ENCODE assay signal across 12 mouse cellular contexts in the genomic region with DNA sequence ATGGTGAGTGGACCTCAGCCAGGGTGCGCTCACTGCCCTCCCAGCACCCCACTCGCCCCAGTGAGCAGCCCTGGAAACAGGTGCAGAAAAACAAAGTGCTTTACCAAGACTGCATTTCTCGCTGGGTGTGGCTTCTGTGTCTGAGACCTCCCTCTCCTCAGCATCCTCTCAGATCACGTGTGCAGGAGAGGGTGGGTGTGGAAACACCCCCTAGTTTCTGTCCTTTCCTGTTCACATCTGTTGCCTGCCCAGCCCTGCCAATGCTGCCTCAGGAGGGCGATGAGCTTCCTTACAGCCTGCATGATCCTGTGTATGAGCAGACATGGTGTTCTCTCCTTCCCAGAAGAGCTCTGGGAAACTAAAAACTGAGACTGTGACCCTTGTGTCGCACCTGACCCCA. TPM values are rescaled to one million over a fixed set of nuclear protein-coding genes. Genes with fewer than 3 reads are reported as not detected.
DNase-seq lines count a peak whose midpoint lies in the region; ATAC-seq and TF ChIP-seq lines count a peak whose summit lies in the region.
"Had no signal": no experiment of that assay in that cellular context is flagged by ENCODE, and none has a peak within 500 bp of the region (broad histone marks: within the 10 kb centered on the region; RNA-seq: fewer than 3 reads in every experiment).

No protein-coding gene starts in this region.

- no peak overlapping the region for H3K4me3 ChIP-seq in hindbrain, postnatal 0 days (ENCODE audit: low read length)
- H3K4me3 ChIP-seq in hindbrain, embryonic 14.5 days (replicated peaks; ENCODE audit: low read length): no peak overlapping the region
- H3K4me3 ChIP-seq in stomach, embryonic 15.5 days (replicated peaks): no peak overlapping the region
- H3K4me3 ChIP-seq: forebrain, embryonic 13.5 days; heart, embryonic 10.5 days had no signal

- ATAC-seq in hindbrain, postnatal 0 days: peak; percentile 41; the same call in 1 of the 2 replicates
- no peak for ATAC-seq in hindbrain, embryonic 14.5 days (ENCODE audit: low FRiP score)
- peak; percentile 38 for ATAC-seq in CD4-positive, CD25-positive, alpha-beta regulatory T cell, adult 4 months
- no peak for ATAC-seq in stomach, embryonic 15.5 days (ENCODE audit: insufficient read depth, low FRiP score, low read depth)
- ATAC-seq: forebrain, embryonic 13.5 days; liver, postnatal 0 days had no signal

- no peaks in the 10 kb centered on the region for H3K4me1 ChIP-seq in hindbrain, postnatal 0 days (ENCODE audit: insufficient read depth, low read length)
- H3K4me1 ChIP-seq in hindbrain, embryonic 14.5 days (replicated peaks; ENCODE audit: control insufficient read depth, insufficient read depth, low read length): no peaks in the 10 kb centered on the region
- H3K4me1 ChIP-seq in stomach, embryonic 15.5 days: peaks cover 36% of the 10 kb centered on the region; the same call in 1 of the 2 replicates
- H3K4me1 ChIP-seq: forebrain, embryonic 13.5 days had no signal

- no peak overlapping the region for H3K4me2 ChIP-seq in hindbrain, postnatal 0 days (ENCODE audit: low read depth, low read length)
- no peak overlapping the region for H3K4me2 ChIP-seq in hindbrain, embryonic 14.5 days (replicated peaks)
- H3K4me2 ChIP-seq in stomach, embryonic 15.5 days: no peak overlapping the region
- H3K4me2 ChIP-seq: forebrain, embryonic 13.5 days had no signal

- peaks cover 40% of the 10 kb centered on the region for H3K36me3 ChIP-seq in hindbrain, postnatal 0 days (ENCODE audit: insufficient read depth, low read length)
- H3K36me3 ChIP-seq in hindbrain, embryonic 14.5 days (replicated peaks; ENCODE audit: control insufficient read depth, insufficient read depth): peaks cover 71% of the 10 kb centered on the region
- peaks cover 36% of the 10 kb centered on the region for H3K36me3 ChIP-seq in stomach, embryonic 15.5 days

- H3K27me3 ChIP-seq in hindbrain, postnatal 0 days (ENCODE audit: insufficient read depth, low read length): no peaks in the 10 kb centered on the region
- no peaks in the 10 kb centered on the region for H3K27me3 ChIP-seq in hindbrain, embryonic 14.5 days (ENCODE audit: control insufficient read depth, insufficient read depth, low read length)
- H3K27me3 ChIP-seq in stomach, embryonic 15.5 days (replicated peaks): no peaks in the 10 kb centered on the region
- H3K27me3 ChIP-seq: forebrain, embryonic 13.5 days had no signal

- no peak overlapping the region for H3K9ac ChIP-seq in hindbrain, postnatal 0 days (replicated peaks; ENCODE audit: low read length)
- no peak overlapping the region for H3K9ac ChIP-seq in hindbrain, embryonic 14.5 days
- H3K9ac ChIP-seq in stomach, embryonic 15.5 days: no peak overlapping the region
- H3K9ac ChIP-seq: forebrain, embryonic 13.5 days; liver, postnatal 0 days had no signal

- H3K27ac ChIP-seq in hindbrain, postnatal 0 days: 0 out of 2 replicates have a peak overlapping the region, but pooled peaks have one; percentile 29
- no peak overlapping the region for H3K27ac ChIP-seq in hindbrain, embryonic 14.5 days
- H3K27ac ChIP-seq in stomach, embryonic 15.5 days: peak overlapping the region; percentile 48; the same call in 1 of the 2 replicates
- H3K27ac ChIP-seq: forebrain, embryonic 13.5 days; heart, embryonic 10.5 days had no signal

- TF ChIP-seq CTCF in hindbrain, postnatal 0 days (IDR thresholded peaks at IDR 0.05; ENCODE audit: low read depth): no peak

- WGBS in hindbrain, postnatal 0 days: 69% methylated on average over 6 of the region's 6 CpGs
- WGBS in hindbrain, embryonic 14.5 days: 85% methylated on average over 6 of the region's 6 CpGs
- 64% methylated on average over 6 of the region's 6 CpGs for WGBS in stomach, embryonic 15.5 days

- H3K9me3 ChIP-seq in hindbrain, postnatal 0 days (ENCODE audit: low read length): no peaks in the 10 kb centered on the region
- H3K9me3 ChIP-seq in hindbrain, embryonic 14.5 days (ENCODE audit: control insufficient read depth, low read length): no peaks in the 10 kb centered on the region
- no peaks in the 10 kb centered on the region for H3K9me3 ChIP-seq in stomach, embryonic 15.5 days
- H3K9me3 ChIP-seq: forebrain, embryonic 13.5 days; heart, embryonic 10.5 days had no signal

- peak; percentile 24 for DNase-seq in hindbrain, postnatal 0 days (ENCODE audit: low spot score)
- DNase-seq in hindbrain, embryonic 14.5 days (ENCODE audit: low spot score): no peak
- peak; percentile 44 for DNase-seq in induced T-regulatory cell, adult 2 months (ENCODE audit: low read depth)
- no peak for DNase-seq in adrenal gland, adult 18-20 months (ENCODE audit: low spot score in 2 of 2)
- no peak for DNase-seq in gastrocnemius, postnatal 10 days
- DNase-seq in ovary, adult 18-20 months (ENCODE audit: low spot score): no peak
- DNase-seq: liver, postnatal 0 days had no signal

RNA-seq across cellular contexts. Expression of a gene that starts 15.7 kb away (rescaled TPM):
- 0.10 and 0.47 TPM in 2 replicates for total RNA-seq in hindbrain, postnatal 0 days (2014; rRNA removed)
- 0.73 and 1.4 TPM in 2 replicates for polyA plus RNA-seq in hindbrain, postnatal 0 days (2015; fragmentation: Nextera tagmentation; extraction: Ambion mirVana)
- 1.2 and 2.1 TPM in 2 replicates for polyA plus RNA-seq in hindbrain, embryonic 14.5 days (2014; fragmentation: Nextera tagmentation; extraction: Ambion mirVana)
- polyA plus RNA-seq in CD4-positive, CD25-positive, alpha-beta regulatory T cell, adult 4 months (2017; shearing (Covaris generic)): 1 to 10 TPM; 7.4 to 7.8 TPM
- 35.2 and 37.4 TPM in 2 replicates for polyA plus RNA-seq in stomach, embryonic 15.5 days (2015; fragmentation: Nextera tagmentation; extraction: Ambion mirVana)
- under 1 TPM in 1 of 2 experiments, not detected in 1; 0.17 TPM for total RNA-seq in adrenal gland, adult 18-20 months (2021)
- total RNA-seq in gastrocnemius, postnatal 10 days (2021): under 1 TPM; 0.19 to 0.20 TPM
- total RNA-seq: monocyte, adult 5-6 weeks had no signal

Comparison
In these comparisons a context has a peak if more than half of its experiments do, and no peak if none do; other contexts are left out.
1. ATAC-seq: peak in hindbrain, postnatal 0 days (single experiment) and CD4-positive, CD25-positive, alpha-beta regulatory T cell, adult 4 months (single experiment); none in hindbrain, embryonic 14.5 days (single experiment) and stomach, embryonic 15.5 days (single experiment).
2. DNase-seq: peak in hindbrain, postnatal 0 days (single experiment) and induced T-regulatory cell, adult 2 months (single experiment); none in hindbrain, embryonic 14.5 days (single experiment), adrenal gland, adult 18-20 months (0 of 2), gastrocnemius, postnatal 10 days (single experiment) and ovary, adult 18-20 months (single experiment).